Mouse (Mus musculus): ENCODE measurements around the gene Asb18. TPM values are rescaled to one million over a fixed set of nuclear protein-coding genes. Genes with fewer than 3 reads are reported as not detected.

The Asb18 gene
- polyA plus RNA-seq, 1 experiment from 2014 or later = not detected

- 0 out of 2 replicates have a peak overlapping the region, but pooled peaks have one; percentile 35 for H3K9ac ChIP-seq (replicated peaks; ENCODE audit: low read length)
- H3K27me3 ChIP-seq (ENCODE audit: insufficient read depth, low read length) = peaks cover 97% of the 10 kb centered on the region
- peak overlapping the region; percentile 74 for H3K4me2 ChIP-seq (replicated peaks; ENCODE audit: low read depth, low read length)
- WGBS = under 1% methylated on average over 54 of the region's 55 CpGs
- no peak for ATAC-seq (ENCODE audit: low FRiP score, low TSS enrichment)
- no peak overlapping the region for H3K27ac ChIP-seq (ENCODE audit: low read length)
- H3K9me3 ChIP-seq (ENCODE audit: low read length) = no peaks in the 10 kb centered on the region
- peaks cover 33% of the 10 kb centered on the region for H3K4me1 ChIP-seq (ENCODE audit: insufficient read depth, low read length)
- peak overlapping the region; percentile 50 for H3K4me3 ChIP-seq (ENCODE audit: low read length)
- H3K36me3 ChIP-seq (ENCODE audit: insufficient read depth, low read length) = no peaks in the 10 kb centered on the region
Measured at GRCm38 (mm10) chr1:89929721-89930505, 84.6 kb downstream of the Asb18 start.

DNA sequence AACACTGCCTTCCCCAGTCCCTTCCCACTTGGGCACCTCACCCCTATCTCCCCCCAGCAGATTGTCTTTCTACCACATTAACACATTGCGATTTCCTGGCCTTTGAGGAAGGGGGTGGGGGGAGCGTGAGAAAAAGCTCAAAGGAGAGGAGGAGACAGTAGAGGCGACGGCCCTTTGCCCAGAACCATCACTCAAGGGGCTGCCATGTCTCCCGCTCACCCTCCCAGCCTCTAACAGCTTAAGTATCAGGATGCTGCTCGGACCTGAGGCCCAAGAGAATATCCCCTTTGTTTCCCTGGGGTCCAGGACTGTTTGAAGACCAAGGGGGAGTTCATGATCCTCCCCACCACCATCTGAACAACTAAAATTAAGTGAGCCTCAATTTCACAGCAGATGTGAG is 85.3 kb downstream of the Asb18 start:
- H3K9ac ChIP-seq (replicated peaks; ENCODE audit: low read length) = no peak overlapping the region
- H3K9me3 ChIP-seq (ENCODE audit: low read length) = no peaks in the 10 kb centered on the region
- ATAC-seq (ENCODE audit: low FRiP score, low TSS enrichment) = no peak
- peak overlapping the region; percentile 16; the same call in 1 of the 2 replicates for H3K4me3 ChIP-seq (ENCODE audit: low read length)
- H3K36me3 ChIP-seq (ENCODE audit: insufficient read depth, low read length) = no peaks in the 10 kb centered on the region
- no peak overlapping the region for H3K27ac ChIP-seq (ENCODE audit: low read length)
- peaks cover 98% of the 10 kb centered on the region for H3K27me3 ChIP-seq (ENCODE audit: insufficient read depth, low read length)
- peaks cover 33% of the 10 kb centered on the region for H3K4me1 ChIP-seq (ENCODE audit: insufficient read depth, low read length)
- H3K4me2 ChIP-seq (replicated peaks; ENCODE audit: low read depth, low read length) = peak overlapping the region; percentile 21; the same call in 1 of the 2 replicates
- WGBS = under 1% methylated on average over 6 of the region's 6 CpGs

DNA sequence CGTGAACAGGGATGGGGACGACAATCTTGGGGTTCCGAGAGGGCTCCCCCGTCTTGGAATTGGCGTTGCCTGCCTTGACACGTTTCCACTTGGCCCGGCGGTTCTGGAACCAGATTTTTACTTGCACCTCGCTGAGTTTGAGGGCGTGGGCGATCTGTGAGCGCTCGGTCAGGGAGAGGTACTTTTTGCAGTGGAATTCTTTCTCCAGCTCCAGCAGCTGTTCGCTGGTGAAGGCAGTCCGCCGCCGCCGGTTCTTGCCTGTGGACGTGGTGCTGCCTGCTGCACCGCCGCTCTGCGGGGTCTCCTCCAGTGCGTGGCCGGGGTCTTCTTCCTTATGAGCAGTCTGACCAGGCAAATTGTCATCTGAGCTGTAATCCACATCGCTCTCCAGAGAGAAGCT is 85.8 kb downstream of the Asb18 start:
- Histone ChIP-seq H3K9ac (replicated peaks; ENCODE audit: low read length) (no peak overlapping the region), H3K9me3 (ENCODE audit: low read length) (no peaks in the 10 kb centered on the region), H3K4me2 (replicated peaks; ENCODE audit: low read depth, low read length) (peak overlapping the region; percentile 21; the same call in 1 of the 2 replicates), H3K4me3 (ENCODE audit: low read length) (peak overlapping the region; percentile 16; the same call in 1 of the 2 replicates), H3K27ac (ENCODE audit: low read length) (no peak overlapping the region), H3K36me3 (ENCODE audit: insufficient read depth, low read length) (no peaks in the 10 kb centered on the region), H3K27me3 (ENCODE audit: insufficient read depth, low read length) (peaks cover 98% of the 10 kb centered on the region), H3K4me1 (ENCODE audit: insufficient read depth, low read length) (peaks cover 33% of the 10 kb centered on the region)
- no peak for ATAC-seq (ENCODE audit: low FRiP score, low TSS enrichment)
- 7% methylated on average over 25 of the region's 25 CpGs for WGBS

GRCm38 (mm10) chr1:89927061-89927661 is 87.3 kb downstream of the Asb18 start:
- 2% methylated on average over 36 of the region's 36 CpGs for WGBS
- Histone ChIP-seq H3K4me2 (replicated peaks; ENCODE audit: low read depth, low read length) (peak overlapping the region; percentile 63), H3K9ac (replicated peaks; ENCODE audit: low read length) (peak overlapping the region; percentile 18), H3K27ac (ENCODE audit: low read length) (no peak overlapping the region), H3K36me3 (ENCODE audit: insufficient read depth, low read length) (no peaks in the 10 kb centered on the region), H3K27me3 (ENCODE audit: insufficient read depth, low read length) (peaks cover 100% of the 10 kb centered on the region), H3K4me1 (ENCODE audit: insufficient read depth, low read length) (peaks cover 43% of the 10 kb centered on the region), H3K4me3 (ENCODE audit: low read length) (peak overlapping the region; percentile 45), H3K9me3 (ENCODE audit: low read length) (no peaks in the 10 kb centered on the region)
- no peak for ATAC-seq (ENCODE audit: low FRiP score, low TSS enrichment)

- peak overlapping the region; percentile 63 for H3K4me2 ChIP-seq (replicated peaks; ENCODE audit: low read depth, low read length)
- WGBS = 16% methylated on average over 9 of the region's 9 CpGs
- H3K27ac ChIP-seq (ENCODE audit: low read length) = no peak overlapping the region
- H3K4me3 ChIP-seq (ENCODE audit: low read length) = peak overlapping the region; percentile 45; the same call in 1 of the 2 replicates
- no peaks in the 10 kb centered on the region for H3K9me3 ChIP-seq (ENCODE audit: low read length)
- H3K9ac ChIP-seq (replicated peaks; ENCODE audit: low read length) = no peak overlapping the region
- H3K27me3 ChIP-seq (ENCODE audit: insufficient read depth, low read length) = peaks cover 100% of the 10 kb centered on the region
- no peak for ATAC-seq (ENCODE audit: low FRiP score, low TSS enrichment)
- no peaks in the 10 kb centered on the region for H3K36me3 ChIP-seq (ENCODE audit: insufficient read depth, low read length)
- H3K4me1 ChIP-seq (ENCODE audit: insufficient read depth, low read length) = peaks cover 43% of the 10 kb centered on the region
Measured at GRCm38 (mm10) chr1:89926583-89927060, 87.8 kb downstream of the Asb18 start.

DNA sequence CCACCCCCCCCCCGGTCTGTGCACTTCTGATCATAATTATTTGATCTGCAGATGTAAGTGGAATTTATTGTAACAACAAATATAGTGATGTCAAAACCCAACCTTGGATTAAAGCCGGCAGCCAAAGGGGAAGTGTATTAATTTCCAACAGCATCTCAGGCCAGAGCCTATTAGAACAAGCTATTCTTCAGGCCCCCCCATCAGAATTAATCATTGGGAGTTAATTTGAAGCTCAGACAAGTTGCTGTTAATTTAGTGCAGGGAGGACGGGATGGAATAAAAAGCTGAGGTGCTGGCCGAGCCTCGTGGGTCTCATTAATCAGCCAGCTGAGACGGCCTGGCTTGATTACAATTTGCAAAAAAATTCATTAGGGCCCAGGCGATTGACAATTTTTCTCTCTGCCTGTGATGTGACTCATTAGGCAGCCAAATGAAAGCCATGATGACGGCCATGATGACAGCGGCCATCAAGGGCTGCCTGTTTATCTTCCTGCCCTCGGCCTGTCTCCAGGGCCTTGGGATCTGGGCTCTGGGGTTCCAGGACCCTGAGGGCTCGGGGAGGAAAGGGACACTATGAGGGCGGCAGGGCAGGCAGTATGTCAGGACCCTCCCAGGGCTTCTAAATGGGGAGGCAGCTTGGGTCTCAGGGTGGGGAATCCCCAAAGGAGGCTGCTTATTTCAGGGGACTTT is 88.8 kb downstream of the Asb18 start:
- H3K27me3 ChIP-seq (ENCODE audit: insufficient read depth, low read length) = peaks cover 100% of the 10 kb centered on the region
- H3K36me3 ChIP-seq (ENCODE audit: insufficient read depth, low read length) = no peaks in the 10 kb centered on the region
- peaks cover 33% of the 10 kb centered on the region for H3K4me1 ChIP-seq (ENCODE audit: insufficient read depth, low read length)
- no peak for ATAC-seq (ENCODE audit: low FRiP score, low TSS enrichment)
- H3K4me2 ChIP-seq (replicated peaks; ENCODE audit: low read depth, low read length) = no peak overlapping the region
- no peak overlapping the region for H3K4me3 ChIP-seq (ENCODE audit: low read length)
- H3K27ac ChIP-seq (ENCODE audit: low read length) = no peak overlapping the region
- no peak overlapping the region for H3K9ac ChIP-seq (replicated peaks; ENCODE audit: low read length)
- H3K9me3 ChIP-seq (ENCODE audit: low read length) = no peaks in the 10 kb centered on the region
- WGBS = 21% methylated on average over 12 of the region's 12 CpGs

DNA sequence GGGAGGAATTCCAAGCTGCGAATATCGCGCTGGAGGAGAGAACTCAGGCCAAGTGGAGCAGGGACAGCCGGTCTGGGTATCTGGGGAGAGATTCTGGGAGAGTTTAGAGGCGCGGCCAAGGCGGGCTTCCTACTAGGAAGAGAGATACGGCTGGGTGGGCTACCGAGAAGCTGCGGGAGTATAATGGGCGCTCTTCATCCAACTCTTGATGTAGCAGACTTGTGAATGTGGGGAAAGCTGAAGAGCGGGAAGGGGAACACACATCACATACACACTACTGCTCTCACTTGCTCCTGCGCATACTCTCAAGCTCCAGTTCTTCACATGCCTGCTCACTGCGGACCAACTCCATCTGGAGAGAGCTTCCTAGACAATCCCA is 90.8 kb downstream of the Asb18 start:
- Histone ChIP-seq H3K4me1 (ENCODE audit: insufficient read depth, low read length) (peaks cover 19% of the 10 kb centered on the region), H3K36me3 (ENCODE audit: insufficient read depth, low read length) (no peaks in the 10 kb centered on the region), H3K27ac (ENCODE audit: low read length) (no peak overlapping the region), H3K9ac (replicated peaks; ENCODE audit: low read length) (no peak overlapping the region), H3K27me3 (ENCODE audit: insufficient read depth, low read length) (peaks cover 100% of the 10 kb centered on the region), H3K4me2 (replicated peaks; ENCODE audit: low read depth, low read length) (peak overlapping the region; percentile 40), H3K4me3 (ENCODE audit: low read length) (peak overlapping the region; percentile 25; the same call in 1 of the 2 replicates), H3K9me3 (ENCODE audit: low read length) (no peaks in the 10 kb centered on the region)
- WGBS = 16% methylated on average over 14 of the region's 14 CpGs
- ATAC-seq (ENCODE audit: low FRiP score, low TSS enrichment) = no peak

- Histone ChIP-seq H3K4me3 (ENCODE audit: low read length) (peak overlapping the region; percentile 25), H3K4me1 (ENCODE audit: insufficient read depth, low read length) (peaks cover 19% of the 10 kb centered on the region), H3K9me3 (ENCODE audit: low read length) (no peaks in the 10 kb centered on the region), H3K27me3 (ENCODE audit: insufficient read depth, low read length) (peaks cover 100% of the 10 kb centered on the region), H3K9ac (replicated peaks; ENCODE audit: low read length) (no peak overlapping the region), H3K36me3 (ENCODE audit: insufficient read depth, low read length) (no peaks in the 10 kb centered on the region), H3K4me2 (replicated peaks; ENCODE audit: low read depth, low read length) (peak overlapping the region; percentile 40), H3K27ac (ENCODE audit: low read length) (no peak overlapping the region)
- 1% methylated on average over 41 of the region's 41 CpGs for WGBS
- no peak for ATAC-seq (ENCODE audit: low FRiP score, low TSS enrichment)
Measured at GRCm38 (mm10) chr1:89922883-89923641, 91.4 kb downstream of the Asb18 start.

- 5% methylated on average over 7 of the region's 7 CpGs for WGBS
Measured at GRCm38 (mm10) chr1:89922282-89922681, 92.2 kb downstream of the Asb18 start.

More at GRCm38 (mm10) chr1:89922282-89922681, 92.2 kb downstream of the Asb18 start:
- no peak overlapping the region for H3K9ac ChIP-seq (replicated peaks; ENCODE audit: low read length)
- H3K27ac ChIP-seq (ENCODE audit: low read length) = no peak overlapping the region
- peaks cover 100% of the 10 kb centered on the region for H3K27me3 ChIP-seq (ENCODE audit: insufficient read depth, low read length)
- H3K9me3 ChIP-seq (ENCODE audit: low read length) = no peaks in the 10 kb centered on the region
- H3K4me1 ChIP-seq (ENCODE audit: insufficient read depth, low read length) = peaks cover 17% of the 10 kb centered on the region
- H3K4me3 ChIP-seq (ENCODE audit: low read length) = no peak overlapping the region
- ATAC-seq (ENCODE audit: low FRiP score, low TSS enrichment) = no peak
- no peak overlapping the region for H3K4me2 ChIP-seq (replicated peaks; ENCODE audit: low read depth, low read length)
- H3K36me3 ChIP-seq (ENCODE audit: insufficient read depth, low read length) = no peaks in the 10 kb centered on the region

All from kidney, embryonic 16.5 days (tissue).